7 mouse cellular contexts compared by ENCODE assay signal in genomic region chr13:64128858-64129615, GRCm38 (mm10). TPM values are rescaled to one million over a fixed set of nuclear protein-coding genes. Genes with fewer than 3 reads are reported as not detected.
DNase-seq lines count a peak whose midpoint lies in the region; ATAC-seq lines count a peak whose summit lies in the region.

Slc35d2 (minus strand) TSS chr13:64129368.

- H3K4me3 ChIP-seq in forebrain, embryonic 15.5 days: peak within 1 kb of the TSS; percentile 49
- peak within 1 kb of the TSS; percentile 62 for H3K4me3 ChIP-seq in hindbrain, embryonic 10.5 days
- H3K4me3 ChIP-seq in limb, embryonic 13.5 days: peak within 1 kb of the TSS; percentile 65
- H3K4me3 ChIP-seq in midbrain, embryonic 12.5 days: peak within 1 kb of the TSS; percentile 49

- 11% methylated on average over 39 of the region's 44 CpGs for WGBS in forebrain, embryonic 15.5 days
- WGBS in hindbrain, embryonic 10.5 days: 9% methylated on average over 44 of the region's 44 CpGs
- 8% methylated on average over 38 of the region's 44 CpGs for WGBS in limb, embryonic 13.5 days
- 9% methylated on average over 44 of the region's 44 CpGs for WGBS in midbrain, embryonic 12.5 days

- peak within 1 kb of the TSS; percentile 85 for H3K4me2 ChIP-seq in forebrain, embryonic 15.5 days (replicated peaks)
- peak within 1 kb of the TSS; percentile 81 for H3K4me2 ChIP-seq in limb, embryonic 13.5 days (replicated peaks)
- H3K4me2 ChIP-seq in midbrain, embryonic 12.5 days (replicated peaks): peak within 1 kb of the TSS; percentile 75

- peak; percentile 20 for DNase-seq in ES-CJ7 (ENCODE audit: low read depth, low spot score)
- peak; percentile 54 for DNase-seq in adrenal gland, adult 8-10 months
- peak; percentile 40 for DNase-seq in hindbrain, embryonic 10.5 days (ENCODE audit: low spot score)
- DNase-seq in spleen, postnatal 14 days (ENCODE audit: low spot score in 2 of 2): peak; percentile 40 to 59

- H3K9ac ChIP-seq in forebrain, embryonic 15.5 days (replicated peaks): peak within 1 kb of the TSS; percentile 43
- peak within 1 kb of the TSS; percentile 77 for H3K9ac ChIP-seq in limb, embryonic 13.5 days
- H3K9ac ChIP-seq in midbrain, embryonic 12.5 days (replicated peaks): peak within 1 kb of the TSS; percentile 66

- H3K27me3 ChIP-seq in forebrain, embryonic 15.5 days: no peaks in the 10 kb centered on the region
- no peaks in the 10 kb centered on the region for H3K27me3 ChIP-seq in hindbrain, embryonic 10.5 days (ENCODE audit: insufficient read depth, poor library complexity, severe bottlenecking)
- no peaks in the 10 kb centered on the region for H3K27me3 ChIP-seq in limb, embryonic 13.5 days
- H3K27me3 ChIP-seq in midbrain, embryonic 12.5 days: no peaks in the 10 kb centered on the region

- peaks cover 7% of the 10 kb centered on the region for H3K4me1 ChIP-seq in forebrain, embryonic 15.5 days
- H3K4me1 ChIP-seq in hindbrain, embryonic 10.5 days (replicated peaks): peaks cover 24% of the 10 kb centered on the region
- peaks cover 6% of the 10 kb centered on the region; the same call in 1 of the 2 replicates for H3K4me1 ChIP-seq in limb, embryonic 13.5 days
- H3K4me1 ChIP-seq in midbrain, embryonic 12.5 days: peaks cover 6% of the 10 kb centered on the region; the same call in 1 of the 2 replicates

- 0 out of 2 replicates have a peak, but pooled peaks cover 4% of the 10 kb centered on the region for H3K36me3 ChIP-seq in forebrain, embryonic 15.5 days
- peaks cover 28% of the 10 kb centered on the region for H3K36me3 ChIP-seq in hindbrain, embryonic 10.5 days
- peaks cover 12% of the 10 kb centered on the region for H3K36me3 ChIP-seq in limb, embryonic 13.5 days
- peaks cover 7% of the 10 kb centered on the region; the same call in 1 of the 2 replicates for H3K36me3 ChIP-seq in midbrain, embryonic 12.5 days

- no peak within 1 kb of the TSS for H3K27ac ChIP-seq in forebrain, embryonic 15.5 days (replicated peaks)
- H3K27ac ChIP-seq in hindbrain, embryonic 10.5 days: peak within 1 kb of the TSS; percentile 87
- peak within 1 kb of the TSS; percentile 23 for H3K27ac ChIP-seq in limb, embryonic 13.5 days
- H3K27ac ChIP-seq in midbrain, embryonic 12.5 days (replicated peaks): no peak within 1 kb of the TSS

- H3K9me3 ChIP-seq in forebrain, embryonic 15.5 days: no peaks in the 10 kb centered on the region
- no peaks in the 10 kb centered on the region for H3K9me3 ChIP-seq in hindbrain, embryonic 10.5 days
- no peaks in the 10 kb centered on the region for H3K9me3 ChIP-seq in limb, embryonic 13.5 days
- no peaks in the 10 kb centered on the region for H3K9me3 ChIP-seq in midbrain, embryonic 12.5 days

- ATAC-seq in forebrain, embryonic 15.5 days (replicated peaks): peak; percentile 67; the same call in 1 of the 2 replicates
- peak; percentile 85 for ATAC-seq in limb, embryonic 13.5 days (ENCODE audit: low FRiP score, low read depth)
- peak; percentile 74 for ATAC-seq in midbrain, embryonic 12.5 days (ENCODE audit: low FRiP score, low read depth)

RNA-seq across cellular contexts. Expression of gene Slc35d2, which starts in this region (rescaled TPM):
- 10 to 100 TPM in 3 of 4 experiments, 1 to 10 TPM in 1; 6.9 to 10.6 (median 10.3) TPM for total RNA-seq in adrenal gland, adult 8-10 months (2022)
- 0.37 and 1.2 TPM in 2 replicates for polyA plus RNA-seq in forebrain, embryonic 15.5 days (2015; fragmentation: Nextera tagmentation; extraction: Ambion mirVana)
- polyA plus RNA-seq in hindbrain, embryonic 10.5 days (2016; fragmentation: Nextera tagmentation; extraction: Ambion mirVana): 5.5 and 6.9 TPM in 2 replicates
- polyA plus RNA-seq in limb, embryonic 13.5 days (2015; fragmentation: Nextera tagmentation; extraction: Ambion mirVana): 4.5 and 5.3 TPM in 2 replicates
- 1.7 and 4.0 TPM in 2 replicates for polyA plus RNA-seq in midbrain, embryonic 12.5 days (2016; fragmentation: Nextera tagmentation; extraction: Ambion mirVana)

Comparison
In these comparisons a context has a peak if more than half of its experiments do, and no peak if none do; other contexts are left out.
1. H3K27ac ChIP-seq: peak in hindbrain, embryonic 10.5 days (single experiment) and limb, embryonic 13.5 days (single experiment); none in forebrain, embryonic 15.5 days (single experiment) and midbrain, embryonic 12.5 days (single experiment).
2. Peak in every context shown above with its lines, with median percentiles within 50 percentile points of each other: DNase-seq, ATAC-seq, H3K4me2 ChIP-seq, H3K4me3 ChIP-seq and H3K9ac ChIP-seq.